Mouse (Mus musculus) adipocyte (in vitro differentiated cells): ENCODE measurements around the gene Tmem204.

Experiments
- DNase-seq: peaks from one replicate; pipeline ENCODE4 v3.0.0-alpha.2; 2016; ENCODE audit warnings: low spot score

Tmem204 gene

DNA sequence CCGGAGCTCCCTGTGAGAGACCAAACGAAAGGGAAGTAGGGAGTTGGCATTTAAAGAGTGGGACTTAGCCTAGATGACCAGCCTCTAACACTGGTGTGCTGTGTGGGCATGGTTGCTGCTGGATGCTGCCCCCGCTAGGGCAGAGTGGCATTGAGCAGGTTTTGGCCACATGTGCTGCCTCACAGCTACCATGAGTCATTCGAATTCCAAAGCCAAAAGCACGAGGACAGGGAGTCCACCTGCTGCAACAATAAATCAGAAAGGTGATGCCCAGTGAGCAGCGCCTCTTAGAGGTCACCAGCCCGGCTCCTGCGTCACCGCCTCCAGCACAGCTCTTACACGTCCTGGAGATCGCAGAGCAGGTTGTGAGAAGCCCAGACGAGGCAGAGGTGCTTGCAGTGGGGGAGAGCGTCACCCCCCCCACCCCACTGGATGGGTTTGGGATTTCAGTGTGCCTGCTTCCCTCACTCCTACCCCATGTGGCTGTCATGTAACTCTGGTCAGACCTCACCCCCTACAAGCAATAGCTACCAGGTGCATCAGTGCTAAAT, 1.5 kb upstream of the Tmem204 start:
- no peak for DNase-seq

DNA sequence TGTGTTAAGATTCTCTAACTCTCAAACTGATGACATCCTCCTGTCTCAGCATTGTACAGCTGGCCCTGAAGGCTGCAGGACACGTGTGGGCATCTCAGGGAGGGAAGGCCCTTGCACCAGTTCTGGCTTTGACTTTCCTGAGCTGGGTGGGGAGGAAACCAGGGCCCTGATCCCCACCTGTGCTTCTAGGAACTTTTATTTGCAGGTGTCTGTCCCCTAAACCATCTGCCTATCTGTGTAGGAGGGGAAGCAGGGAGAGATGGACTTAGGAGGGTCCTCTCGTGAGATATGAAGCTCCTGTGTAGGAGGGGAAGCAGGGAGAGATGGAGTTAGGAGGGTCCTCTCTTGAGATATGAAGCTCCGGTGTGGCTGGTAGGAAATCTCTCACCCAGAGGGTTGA, 504 bp downstream of the Tmem204 start:
- DNase-seq: no peak

DNA sequence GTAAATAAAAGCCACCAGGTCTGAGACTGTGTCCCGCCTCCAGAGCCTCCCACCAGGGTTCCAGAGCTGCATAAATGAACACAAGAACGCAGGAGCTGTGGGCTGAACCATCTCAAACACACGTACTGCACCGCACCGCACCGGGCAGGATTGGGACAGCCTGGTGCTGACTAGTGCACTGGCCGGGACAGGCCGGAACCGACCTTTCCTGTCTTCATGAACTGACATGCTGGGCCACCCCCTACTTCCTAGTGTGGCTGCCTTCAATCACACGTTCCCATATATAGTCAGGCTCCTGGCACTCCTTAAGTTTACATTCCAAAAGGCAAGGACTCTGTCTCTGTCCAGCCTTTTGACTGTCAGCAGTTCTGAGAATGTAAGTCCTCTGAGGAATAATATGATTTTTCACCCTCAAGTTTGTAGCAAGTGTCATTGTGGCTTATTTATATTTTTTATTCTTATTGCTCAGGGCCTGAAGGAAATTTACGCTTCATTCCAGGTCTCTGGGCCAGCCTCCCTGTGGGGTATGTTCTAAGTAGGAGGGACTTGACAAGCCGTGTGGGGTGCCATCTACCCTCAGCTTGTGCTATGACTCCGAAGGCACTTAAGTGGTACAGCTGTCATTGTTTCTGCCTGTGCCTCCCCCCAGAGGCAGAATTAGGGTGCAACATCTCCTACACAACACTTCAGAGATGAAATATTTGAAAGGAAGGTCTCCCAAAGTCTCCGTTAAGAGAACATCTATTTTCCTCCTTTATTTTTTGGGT, 1.1 kb downstream of the Tmem204 start:
- peak; percentile 9 for DNase-seq

DNA sequence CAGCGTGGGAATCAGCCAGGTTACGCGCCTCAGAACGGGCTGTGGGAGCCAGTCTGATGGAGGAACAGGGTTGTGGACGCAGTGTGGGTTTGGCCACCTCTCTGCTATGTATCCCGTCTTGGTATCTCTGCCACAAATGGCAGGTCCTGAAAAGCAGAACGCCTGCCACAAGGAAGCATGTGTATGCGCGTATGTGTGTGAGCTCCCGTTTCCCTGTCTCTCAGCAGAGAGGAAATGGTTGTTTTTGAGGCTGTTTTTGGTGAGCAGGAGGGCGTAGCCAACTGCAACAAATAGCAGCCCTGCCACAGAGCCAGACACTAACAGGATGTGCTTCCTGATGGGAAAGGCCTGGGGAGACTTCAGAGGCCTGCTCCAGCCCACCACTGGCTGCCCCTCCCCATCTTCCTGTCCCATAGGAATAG, 2.4 kb downstream of the Tmem204 start:
- DNase-seq: no peak

DNA sequence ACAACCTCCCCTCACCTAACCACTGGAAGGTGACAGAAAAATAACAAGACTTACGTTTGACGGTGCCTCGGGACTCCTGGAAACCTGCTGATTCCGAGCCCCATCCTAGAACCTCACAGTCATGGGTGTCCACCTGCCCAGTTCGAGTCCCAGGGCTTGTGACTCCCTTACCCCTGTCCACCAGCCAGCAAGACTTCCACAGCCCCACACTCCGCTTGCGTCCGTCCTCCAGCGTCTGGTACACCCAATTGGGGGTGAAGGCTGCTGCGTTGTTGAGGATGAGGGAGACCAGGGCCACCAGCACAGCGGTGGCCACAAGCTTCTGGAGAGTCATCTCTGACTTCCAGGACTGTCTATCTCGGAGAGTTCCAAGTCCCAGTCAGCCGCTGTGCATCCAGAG, 3.2 kb downstream of the Tmem204 start:
- no peak for DNase-seq

- DNase-seq: peak; percentile 23
Measured at GRCm38 (mm10) chr17:25077771-25078372, 5.5 kb downstream of the Tmem204 start.

GRCm38 (mm10) chr17:25076906-25077305, 6.5 kb downstream of the Tmem204 start:
- DNase-seq: no peak

DNA sequence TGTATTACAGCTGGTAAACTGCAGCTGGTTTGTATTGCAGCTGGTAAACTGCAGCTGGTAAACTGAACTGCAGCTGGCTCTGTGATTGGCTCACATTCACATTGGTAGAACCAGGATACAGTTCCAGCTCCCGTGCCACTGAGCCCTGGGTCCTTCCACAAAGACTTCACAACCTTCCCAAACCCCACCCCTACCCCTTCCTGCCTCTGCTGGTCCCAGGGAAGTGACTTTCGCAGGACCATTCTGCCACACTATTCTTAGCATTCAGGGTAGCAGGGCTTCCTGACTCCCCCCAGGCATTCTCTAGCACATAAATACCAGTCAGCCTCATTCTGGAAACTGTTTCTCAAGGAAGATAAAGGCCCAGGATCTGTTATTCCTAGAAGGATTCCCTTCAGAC, 14.7 kb downstream of the Tmem204 start:
- DNase-seq: no peak

DNA sequence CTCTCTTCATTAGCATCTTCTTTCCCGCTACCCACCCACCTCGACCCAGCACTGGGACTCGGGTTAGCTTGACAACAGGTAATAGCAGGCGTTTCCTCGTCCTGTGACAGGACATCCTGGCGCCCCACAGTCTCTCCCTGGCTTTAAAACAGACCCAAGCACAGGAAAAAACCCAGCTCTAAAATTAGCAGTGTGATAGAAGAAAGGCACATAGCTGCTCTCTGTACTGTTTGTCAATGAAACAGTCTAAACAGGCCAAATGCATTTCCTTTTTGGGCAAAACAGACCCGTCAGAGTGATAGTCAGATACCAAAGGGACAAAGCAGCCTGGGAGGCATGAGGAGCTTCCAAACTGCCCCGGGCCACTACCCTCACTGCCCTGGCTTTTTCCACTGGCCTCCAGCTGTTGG, 15.9 kb downstream of the Tmem204 start:
- DNase-seq: no peak

GRCm38 (mm10) chr17:25066595-25066994, 16.8 kb downstream of the Tmem204 start:
- DNase-seq: peak; percentile 48

- DNase-seq: no peak
Measured at GRCm38 (mm10) chr17:25065189-25065588, 18.2 kb downstream of the Tmem204 start.

DNA sequence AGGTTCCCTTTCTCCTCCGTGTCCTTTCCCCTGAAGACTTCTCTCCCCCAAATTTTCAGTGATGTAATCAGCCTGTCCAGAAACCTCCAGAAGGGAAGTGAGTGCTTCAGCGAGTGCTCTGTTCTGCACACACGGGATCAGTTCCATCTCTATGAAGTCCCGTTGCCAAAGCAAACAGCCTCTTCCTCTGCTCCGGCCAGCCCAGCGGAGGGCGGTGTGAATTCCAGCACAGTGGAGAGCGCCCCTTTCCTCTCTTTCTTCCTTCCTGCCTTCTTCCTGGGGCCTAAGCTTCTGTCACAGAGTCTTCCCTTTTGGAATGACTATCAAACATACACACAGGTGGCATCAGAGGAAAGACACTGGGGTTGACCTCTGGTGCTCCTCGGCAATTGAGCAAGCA, 19.0 kb downstream of the Tmem204 start:
- DNase-seq: peak; percentile 77

DNA sequence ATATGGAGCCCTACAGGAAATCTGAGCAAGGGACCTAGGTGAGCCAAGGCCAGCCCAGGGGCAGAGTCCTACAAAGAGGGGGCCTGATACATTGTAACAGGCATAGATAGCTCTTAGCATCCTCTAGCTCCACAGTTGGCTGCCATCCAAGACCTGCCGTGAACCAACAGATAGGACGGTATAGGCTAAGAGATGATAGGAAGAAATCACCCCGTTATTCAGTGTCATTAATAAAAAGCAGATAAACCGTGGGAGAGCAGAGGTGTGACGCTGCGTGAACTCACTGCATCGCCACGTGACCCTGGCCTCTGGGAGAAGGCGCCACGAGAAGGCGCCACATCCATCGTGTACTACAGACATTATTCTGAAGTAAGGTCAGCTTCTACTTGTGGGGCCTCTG, 19.5 kb downstream of the Tmem204 start:
- no peak for DNase-seq

- DNase-seq: peak; percentile 52
Measured at GRCm38 (mm10) chr17:25063261-25063660, 20.1 kb downstream of the Tmem204 start.

DNA sequence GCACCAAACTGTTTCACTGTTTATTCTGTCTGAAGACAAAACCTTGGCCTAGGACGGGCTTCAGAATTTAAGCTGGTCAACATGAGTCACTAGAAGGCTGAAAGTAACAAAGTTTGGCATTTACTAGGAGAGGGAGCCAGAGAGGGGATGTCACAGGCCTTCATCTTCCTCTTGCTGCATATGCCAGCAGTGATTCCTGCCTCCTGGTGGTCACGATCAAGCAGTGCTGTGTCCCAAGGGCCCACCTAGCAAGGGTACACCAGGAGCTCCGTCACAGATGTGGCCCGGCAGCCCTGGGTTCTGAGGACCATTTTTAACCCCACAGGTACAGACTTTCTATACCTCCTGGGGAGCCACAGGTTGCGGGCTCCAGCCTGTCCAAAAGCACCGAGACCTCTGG, 26.4 kb downstream of the Tmem204 start:
- DNase-seq: no peak

GRCm38 (mm10) chr17:25053274-25053673, 30.1 kb downstream of the Tmem204 start:
- DNase-seq: no peak

- DNase-seq: no peak
Measured at GRCm38 (mm10) chr17:25047143-25047542, 36.2 kb downstream of the Tmem204 start.

DNA sequence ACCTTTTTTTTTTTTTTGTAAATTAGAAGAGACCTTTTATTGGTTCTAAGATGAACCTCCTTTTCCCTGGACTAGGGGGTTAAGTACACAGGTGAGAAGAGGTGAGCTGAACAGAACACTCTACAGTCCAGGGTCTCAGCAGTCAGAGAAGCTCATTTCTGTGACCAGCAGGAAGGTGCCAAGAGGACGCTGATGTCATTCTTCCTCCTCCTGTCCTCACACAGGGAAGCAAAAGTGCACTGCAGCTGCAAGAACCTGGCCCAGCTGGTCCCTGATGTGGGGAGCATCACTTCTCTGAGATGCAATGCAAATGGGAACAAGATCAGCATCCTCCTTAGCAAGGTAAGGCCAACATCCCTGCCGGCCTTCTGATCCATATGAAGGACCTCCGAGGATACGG, 38.1 kb downstream of the Tmem204 start:
- DNase-seq: no peak

- no peak for DNase-seq
Measured at GRCm38 (mm10) chr17:25044879-25045278, 38.5 kb downstream of the Tmem204 start.

GRCm38 (mm10) chr17:25036183-25036582, 47.2 kb downstream of the Tmem204 start:
- DNase-seq: no peak

- DNase-seq: peak; percentile 95
Measured at GRCm38 (mm10) chr17:25016292-25017132, 66.9 kb downstream of the Tmem204 start.

GRCm38 (mm10) chr17:25015655-25016291, 67.6 kb downstream of the Tmem204 start, which contains the start of the genes Cramp1l and Ift140:
TSS of gene Cramp1l (minus strand) at chr17:25015788.
TSS of gene Ift140 (plus strand) at chr17:25016085.
- DNase-seq: peak; percentile 100
